Mouse (Mus musculus) cortical plate, adult 2 months (tissue): ENCODE measurements around the gene Zer1. TPM values are rescaled to one million over a fixed set of nuclear protein-coding genes. Genes with fewer than 3 reads are reported as not detected.

Experiments
- H3K27ac ChIP-seq: fragments of 200-500 bp; 2 replicates; pipeline ENCODE4 v1.5.1; 2012; ENCODE audit warnings: low read length, control low read depth, inconsistent platforms; ENCODE audit not compliant: insufficient read depth
- H3K4me1 ChIP-seq: fragments of 200-500 bp; 2 replicates; pipeline ENCODE4 v1.6.1; 2011; ENCODE audit warnings: low read length; ENCODE audit not compliant: control insufficient read depth, insufficient read depth
- H3K4me3 ChIP-seq: fragments of 200-500 bp; 2 replicates; pipeline ENCODE4 v1.5.1; 2011; ENCODE audit warnings: mild to moderate bottlenecking, low read length, control low read depth; ENCODE audit not compliant: insufficient read depth
- CTCF ChIP-seq: fragments of 200-500 bp; IDR thresholded peaks from 2 replicates; pipeline ENCODE4 v1.5.1; 2011; ENCODE audit warnings: mild to moderate bottlenecking, control low read depth, low read length; ENCODE audit not compliant: insufficient read depth; ENCODE audit errors: extremely low read depth
- POLR2A ChIP-seq: fragments of 200-500 bp; IDR thresholded peaks from 2 replicates; pipeline ENCODE4 v1.6.1; 2011; ENCODE audit warnings: mild to moderate bottlenecking, low read length, control low read depth; ENCODE audit not compliant: insufficient read depth; ENCODE audit errors: extremely low read depth
- polyA plus RNA-seq: library from polyadenylated mRNA; depleted of rRNA; stranded (reverse); fragments of >200 nt; gene quantifications from 2 replicates; pipeline ENCODE4 v1.2.3, GENCODE M21; 2012

Zer1 gene
- polyA plus RNA-seq, 1 experiment = 155 TPM

DNA sequence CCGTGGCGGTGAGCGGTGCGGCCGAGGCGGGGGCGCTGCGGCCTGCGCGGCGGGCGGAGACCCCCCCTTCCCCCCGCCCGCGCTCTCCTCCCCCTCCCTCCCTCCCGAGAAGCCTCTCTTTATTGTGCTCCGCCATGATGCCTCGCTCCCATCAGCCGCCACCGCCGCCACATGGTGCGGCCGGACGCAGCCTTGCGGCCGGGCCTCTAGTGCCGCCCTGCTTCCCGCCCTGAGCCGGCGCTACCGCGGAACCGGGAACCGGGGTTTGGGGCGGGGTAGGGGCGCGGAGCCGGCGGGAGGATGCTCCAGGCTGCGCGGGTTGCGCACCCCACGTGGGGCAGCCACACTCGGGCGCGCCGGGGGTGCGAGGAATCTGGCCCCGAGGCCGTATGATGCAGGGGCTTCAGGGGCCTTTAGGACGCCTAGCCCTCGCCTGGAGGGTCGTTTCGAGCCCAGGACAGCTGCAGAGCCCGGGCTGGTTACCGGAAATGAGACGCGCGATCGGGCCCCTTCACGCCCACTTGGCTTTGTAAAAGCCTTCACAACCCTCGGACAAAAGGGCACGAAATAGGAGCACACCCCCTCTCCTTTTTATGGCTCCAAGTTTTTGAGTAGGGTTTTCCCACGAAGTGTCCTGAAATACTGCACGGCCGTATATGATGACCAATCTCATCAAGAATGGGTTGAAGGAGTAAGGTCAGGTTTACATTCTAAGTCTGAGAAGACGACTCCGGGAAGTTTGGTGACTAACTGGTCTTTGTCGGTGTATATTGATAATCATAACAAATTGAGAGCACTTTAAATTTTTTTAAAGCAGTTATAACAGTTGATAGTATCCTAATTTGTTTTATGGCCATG, 57.1 kb downstream of the Zer1 start:
- TF ChIP-seq POLR2A (no peak), CTCF (no peak)
- peak overlapping the region; percentile 88 for H3K4me3 ChIP-seq
- no peak overlapping the region for H3K27ac ChIP-seq
- peaks cover 5% of the 10 kb centered on the region for H3K4me1 ChIP-seq

DNA sequence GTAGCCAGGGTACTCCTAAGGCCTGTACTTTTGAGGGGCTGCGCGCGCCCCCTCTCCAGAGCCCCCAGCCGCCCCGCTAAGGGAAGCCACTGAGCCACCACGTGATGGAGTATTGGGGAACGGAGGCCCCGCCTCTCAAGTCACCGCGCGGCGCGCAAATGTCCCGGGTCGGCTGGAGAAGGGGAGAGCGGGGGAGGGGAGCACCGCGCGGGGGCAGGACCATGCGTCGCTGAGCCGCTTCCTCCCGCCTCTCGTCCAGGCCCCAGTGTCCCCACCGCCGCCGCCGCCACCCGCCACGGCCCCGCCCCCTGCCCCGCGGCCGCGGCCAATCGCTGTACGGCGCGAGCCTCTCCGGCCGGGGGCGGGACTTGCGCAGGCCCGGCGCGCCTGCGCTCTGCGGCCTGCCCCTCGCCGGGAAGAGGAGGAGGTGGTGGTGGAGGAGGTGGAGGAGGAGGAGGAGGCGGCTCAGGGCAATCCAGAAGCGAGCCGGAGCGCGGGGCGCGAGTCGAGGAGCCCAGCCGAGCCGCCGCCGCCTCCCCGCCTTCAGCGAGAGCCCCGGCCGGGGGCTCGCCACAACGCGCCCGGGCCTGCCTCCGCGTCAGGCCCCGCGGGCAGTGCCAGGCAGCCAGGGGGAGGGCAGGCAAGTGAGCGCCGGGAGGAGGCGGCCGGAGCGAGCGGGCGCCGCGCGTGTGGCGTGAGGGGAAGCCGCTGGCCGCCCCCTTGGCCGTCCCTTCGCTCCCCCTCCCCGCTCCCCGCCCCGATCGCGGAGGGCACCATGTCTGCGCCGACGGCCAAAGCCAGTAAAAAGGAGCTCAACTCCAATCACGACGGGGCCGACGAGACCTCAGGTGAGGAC, 58.1 kb downstream of the Zer1 start:
- no peak for TF ChIP-seq CTCF
- peak; percentile 56 for TF ChIP-seq POLR2A

DNA sequence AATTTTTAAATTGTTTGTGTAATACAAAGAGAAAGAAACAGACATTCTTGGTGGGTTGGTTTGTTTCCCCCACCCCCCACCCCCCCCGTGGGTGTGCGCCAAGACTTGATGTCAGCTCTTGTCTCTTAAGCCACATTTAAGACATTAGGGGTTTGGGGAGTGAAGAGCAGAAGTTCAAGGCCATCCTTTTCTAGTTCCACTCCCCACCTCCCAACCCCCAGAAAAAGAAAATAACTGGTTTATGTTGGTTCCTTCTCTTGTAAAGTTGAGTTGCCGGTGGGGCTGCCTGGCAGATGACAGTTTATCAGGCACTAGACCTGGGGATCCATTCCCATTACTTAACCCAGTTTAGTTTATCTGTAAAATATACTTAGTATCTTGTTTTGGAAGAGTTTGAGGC, 60.1 kb downstream of the Zer1 start:
- no peak overlapping the region for H3K4me3 ChIP-seq
- no peak overlapping the region for H3K27ac ChIP-seq
- TF ChIP-seq POLR2A (no peak), CTCF (no peak)
- peaks cover 5% of the 10 kb centered on the region for H3K4me1 ChIP-seq

More for the DNA sequence above, 58.1 kb downstream of the Zer1 start:
- peak overlapping the region; percentile 88 for H3K4me3 ChIP-seq
- H3K27ac ChIP-seq = peak overlapping the region; percentile 99; the same call in 1 of the 2 replicates
- H3K4me1 ChIP-seq = peaks cover 5% of the 10 kb centered on the region

DNA sequence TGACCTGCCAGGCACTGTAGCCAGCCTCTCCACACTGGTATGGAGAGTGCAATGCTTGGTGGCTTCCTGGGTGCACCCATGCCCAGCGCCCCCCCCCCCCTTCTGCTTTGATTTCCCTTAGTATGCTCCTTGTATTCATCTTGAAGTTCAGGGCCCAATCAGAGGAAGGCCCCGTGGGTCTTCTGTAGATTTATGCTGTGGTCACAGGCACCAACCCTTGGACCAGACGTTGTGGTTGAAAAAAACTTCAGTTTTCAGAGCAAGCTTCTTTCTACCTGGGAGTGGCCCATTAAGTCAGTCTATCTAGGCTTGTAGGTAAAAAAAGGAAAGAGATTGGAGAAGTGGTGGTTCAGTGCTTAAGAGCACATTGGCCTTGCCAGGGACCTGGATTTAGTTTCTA, 60.6 kb downstream of the Zer1 start:
- no peak overlapping the region for H3K4me3 ChIP-seq
- no peak overlapping the region for H3K27ac ChIP-seq
- TF ChIP-seq CTCF (no peak), POLR2A (no peak)
- peaks cover 5% of the 10 kb centered on the region for H3K4me1 ChIP-seq

DNA sequence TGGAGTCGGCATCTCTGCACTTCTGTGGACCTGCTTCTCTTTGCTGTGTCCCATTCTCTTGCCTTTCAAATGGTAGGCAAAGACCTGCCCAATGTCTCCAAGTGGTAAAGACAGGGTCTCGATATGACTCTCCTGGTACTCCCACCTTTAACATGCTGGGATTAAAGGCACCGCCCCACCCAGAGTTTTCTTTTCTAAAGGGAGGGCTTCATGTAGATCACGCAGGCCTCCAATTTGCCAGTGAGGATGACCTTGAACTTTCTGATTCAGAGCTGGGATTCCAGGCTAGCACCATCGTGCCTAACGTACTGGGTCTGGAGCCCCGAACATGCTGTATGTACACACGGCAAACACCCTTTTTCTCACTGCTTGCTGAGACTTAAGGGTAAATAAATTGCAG, 61.1 kb downstream of the Zer1 start:
- Histone ChIP-seq H3K4me1 (peaks cover 5% of the 10 kb centered on the region), H3K4me3 (peak overlapping the region; percentile 39), H3K27ac (no peak overlapping the region)
- no peak for TF ChIP-seq CTCF
- TF ChIP-seq POLR2A = no peak

DNA sequence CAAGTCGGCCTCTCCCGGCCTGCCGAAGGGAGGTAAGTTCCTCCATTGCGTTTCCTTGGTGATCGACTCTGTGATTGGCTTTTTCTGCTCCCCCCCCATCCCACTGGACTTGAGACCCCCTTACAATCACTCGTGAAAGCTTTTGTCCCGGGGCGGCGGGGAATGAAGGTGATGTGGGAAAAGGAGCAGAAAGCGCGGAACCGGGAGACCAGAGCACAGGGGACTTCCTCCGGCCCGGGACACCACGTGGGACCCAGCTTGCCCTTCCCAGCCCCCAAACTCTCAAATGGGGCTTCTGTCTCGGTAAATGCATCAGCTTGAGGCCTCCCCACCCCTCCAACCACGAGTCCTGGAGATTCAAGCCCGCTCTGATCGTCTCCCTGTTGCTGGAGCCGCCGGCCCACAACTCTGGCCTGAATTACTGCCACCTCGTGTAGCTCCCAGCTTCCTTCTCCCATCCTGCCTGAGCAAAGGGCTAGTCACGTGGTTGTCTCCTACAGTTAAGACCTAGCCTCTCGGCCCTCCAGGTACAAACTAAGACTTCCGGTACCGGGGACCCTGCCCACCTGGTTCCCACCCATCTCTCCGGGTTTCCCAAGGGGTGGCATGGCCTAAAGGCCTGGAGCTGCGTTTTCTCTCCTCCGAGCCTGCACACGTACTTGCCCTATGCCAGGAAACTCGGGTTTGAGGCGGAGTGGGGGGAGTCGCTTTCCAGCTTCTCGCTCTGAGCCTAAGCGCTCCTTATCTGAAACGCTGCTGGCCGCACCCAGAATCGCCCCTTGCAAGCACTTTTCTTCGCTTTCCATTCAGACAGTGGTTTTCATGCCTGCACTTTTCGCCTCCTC, 61.9 kb downstream of the Zer1 start:
- 0 out of 2 replicates have a peak, but pooled peaks have one; percentile 44 for TF ChIP-seq POLR2A
- TF ChIP-seq CTCF = no peak
- Histone ChIP-seq H3K4me1 (peaks cover 3% of the 10 kb centered on the region; the same call in 1 of the 2 replicates), H3K27ac (no peak overlapping the region), H3K4me3 (peak overlapping the region; percentile 39)

DNA sequence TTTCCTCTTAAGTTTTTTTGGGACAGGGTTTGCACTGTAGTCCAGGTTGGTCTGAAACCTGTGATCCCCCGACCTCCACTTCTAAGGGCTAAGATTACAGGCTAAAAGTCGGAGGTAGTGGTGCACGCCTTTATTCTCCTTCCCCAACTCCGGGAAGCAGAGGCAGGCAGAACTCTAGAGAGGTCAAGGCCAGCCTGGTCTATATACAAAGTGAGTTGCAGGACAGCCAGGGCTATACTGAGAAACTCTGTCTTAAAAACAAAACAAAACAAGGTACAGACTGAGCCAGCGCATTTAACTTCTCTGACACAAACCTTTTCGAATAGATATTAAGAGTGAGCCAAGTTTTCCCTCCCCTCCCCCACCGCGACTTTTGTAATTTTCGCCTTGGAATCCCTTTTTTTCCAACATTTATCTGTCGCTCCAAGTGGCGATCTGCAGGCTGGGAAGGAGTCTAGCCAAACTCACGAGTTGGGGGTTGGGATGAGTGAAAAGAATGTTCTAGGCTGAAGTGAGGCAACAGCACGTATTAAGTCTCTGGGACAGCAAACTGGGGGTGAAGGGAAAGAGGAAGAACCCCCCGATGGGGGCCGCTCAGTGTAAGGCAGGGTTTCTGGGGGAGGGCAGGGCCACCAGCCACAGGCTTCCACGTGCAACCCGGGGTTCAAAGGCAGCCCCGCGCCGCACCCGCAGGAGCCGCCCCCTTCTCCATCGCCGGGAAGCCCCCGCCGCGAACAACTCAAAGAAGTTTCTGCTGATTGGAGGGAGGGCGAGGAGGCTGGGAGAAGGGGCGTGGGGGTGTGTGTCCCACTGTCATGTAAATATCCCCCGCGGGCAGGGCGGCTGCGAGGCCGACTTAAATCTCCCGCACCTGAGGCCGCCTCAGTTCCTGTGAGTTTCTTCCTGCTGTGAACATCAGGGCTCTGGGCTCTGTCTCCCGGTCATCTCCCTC, 62.9 kb downstream of the Zer1 start:
- TF ChIP-seq POLR2A = no peak
- no peak for TF ChIP-seq CTCF
- Histone ChIP-seq H3K4me3 (peak overlapping the region; percentile 39), H3K4me1 (peaks cover 3% of the 10 kb centered on the region; the same call in 1 of the 2 replicates), H3K27ac (no peak overlapping the region)

DNA sequence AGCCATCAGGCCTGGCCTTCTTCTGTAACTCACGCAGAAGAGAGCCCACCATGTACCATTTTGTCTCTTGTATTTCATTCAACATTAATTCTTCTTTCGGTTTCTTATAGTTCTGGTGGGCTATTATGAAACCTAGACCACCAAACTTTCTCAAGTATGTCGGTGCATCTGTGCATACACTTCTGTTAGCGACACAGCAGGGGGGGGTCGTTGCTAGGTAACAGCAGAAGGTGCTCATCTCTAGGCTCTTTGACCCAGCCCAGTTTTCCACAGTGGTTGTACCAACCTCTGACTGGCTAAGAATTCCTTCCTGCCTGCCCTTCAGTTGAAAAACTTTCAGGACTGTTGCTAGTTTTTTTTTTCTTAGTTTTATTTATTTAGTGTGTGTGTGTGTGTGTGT, 66.0 kb downstream of the Zer1 start:
- TF ChIP-seq POLR2A (no peak), CTCF (no peak)
- Histone ChIP-seq H3K27ac (no peak overlapping the region), H3K4me1 (peaks cover 3% of the 10 kb centered on the region; the same call in 1 of the 2 replicates), H3K4me3 (no peak overlapping the region)

DNA sequence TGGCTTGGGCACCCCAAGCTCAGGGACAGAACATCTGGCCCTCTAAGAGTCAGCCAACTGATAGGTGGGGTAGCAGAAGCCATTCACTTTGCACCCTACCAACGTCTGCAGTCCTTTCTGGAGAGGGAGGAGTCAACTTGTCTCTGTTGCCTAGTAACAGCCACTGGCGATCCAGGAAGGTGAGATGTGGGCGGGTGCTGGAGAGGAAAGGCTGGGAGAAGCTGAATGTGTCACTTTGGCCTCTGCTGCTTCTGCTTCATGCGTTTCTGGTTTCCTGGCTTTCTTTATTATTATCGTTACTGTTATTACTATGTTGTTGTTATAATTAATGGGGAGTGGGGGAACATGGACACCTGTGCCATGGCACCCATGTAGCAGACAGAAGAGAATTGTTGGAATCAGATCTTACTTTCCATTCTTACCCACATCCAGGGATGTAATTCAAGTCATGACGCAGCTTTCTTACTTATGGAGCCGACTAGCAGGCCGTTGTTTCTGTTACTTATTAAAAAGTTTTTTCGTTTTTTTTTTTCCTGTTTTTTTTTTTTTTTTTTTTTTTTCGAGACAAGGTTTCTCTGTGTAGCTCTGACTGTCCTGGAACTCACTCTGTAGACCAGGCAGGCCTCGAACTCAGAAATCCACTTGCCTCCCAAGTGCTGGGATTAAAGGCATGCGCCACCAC, 67.0 kb downstream of the Zer1 start, which contains the start of gene Set:
Gene Set (plus strand): TSS at position 156 of the 682 bp plus-strand sequence.
- TF ChIP-seq CTCF = no peak
- no peak for TF ChIP-seq POLR2A
- no peaks in the 10 kb centered on the region for H3K4me1 ChIP-seq
- no peak within 1 kb of the TSS for H3K4me3 ChIP-seq
- no peak within 1 kb of the TSS for H3K27ac ChIP-seq
